Mouse (Mus musculus) megakaryocyte, embryonic 14.5 days (primary cell): ENCODE measurements at regions not wholly inside any gene's neighbourhood (a gene's known extent, or its start where the extent isn't known, plus 50 kb on each side); places are given as distances from the start of the nearest gene placed in this dataset.

ENCODE experiments used
- FLI1 ChIP-seq: IDR thresholded peaks from 2 replicates; pipeline ENCODE4 v1.6.1; 2012; ENCODE audit warnings: low read length, inconsistent platforms, mixed read lengths
- GATA1 ChIP-seq: IDR thresholded peaks from 3 replicates; pipeline ENCODE4 v1.6.1; 2012; ENCODE audit warnings: mixed read lengths, low read length, inconsistent platforms, borderline replicate concordance

- TF ChIP-seq GATA1: no peak
- TF ChIP-seq FLI1: no peak
These were observed 514.4 kb downstream of the Tox3 start for GRCm38 (mm10) chr8:89833715-89834114.
